Mouse (Mus musculus): ENCODE results near the gene Commd2.

- TF ChIP-seq CTCF (IDR thresholded peaks at IDR 0.05; ENCODE audit: extremely low read depth, insufficient read depth, low read length) (no peak), POLR2A (IDR thresholded peaks at IDR 0.05; ENCODE audit: extremely low read depth, insufficient read depth, low read length) (no peak)
Measured at GRCm38 (mm10) chr3:57692719-57693118, 41.2 kb upstream of the Commd2 start, which contains the start of gene Ankub1.
